Mouse (Mus musculus) intestine, embryonic 16.5 days (tissue): ENCODE results near the gene Nme9. TPM values are rescaled to one million over a fixed set of nuclear protein-coding genes. Genes with fewer than 3 reads are reported as not detected.

ENCODE experiments used
- ATAC-seq: fragments of 200-750 bp; cut with Nextera tagmentation; 2 replicates; pipeline ENCODE4 v1.8.0; 2017; ENCODE audit warnings: moderate TSS enrichment, moderate library complexity
- H3K27ac ChIP-seq: fragments of 300-500 bp; sonication (generic); 2 replicates; pipeline ENCODE4 v1.5.1; 2014; ENCODE audit warnings: mild to moderate bottlenecking, low read length
- H3K27me3 ChIP-seq: fragments of 300-500 bp; sonication (generic); replicated peaks from 2 replicates; pipeline ENCODE4 v1.6.1; 2014; ENCODE audit warnings: low read length, control low read depth, mixed read lengths; ENCODE audit not compliant: control insufficient read depth, insufficient read depth
- H3K36me3 ChIP-seq: fragments of 300-500 bp; sonication (generic); 2 replicates; pipeline ENCODE4 v1.6.1; 2014; ENCODE audit warnings: low read length, control low read depth; ENCODE audit not compliant: control insufficient read depth, insufficient read depth
- H3K4me1 ChIP-seq: fragments of 300-500 bp; sonication (generic); 2 replicates; pipeline ENCODE4 v1.6.1; 2014; ENCODE audit warnings: low read length, control low read depth, mixed read lengths; ENCODE audit not compliant: control insufficient read depth, insufficient read depth
- H3K4me2 ChIP-seq: fragments of 300-500 bp; sonication (generic); 2 replicates; pipeline ENCODE4 v1.6.1; 2014; ENCODE audit warnings: low read depth, low read length, control low read depth
- H3K4me3 ChIP-seq: fragments of 300-500 bp; sonication (generic); 2 replicates; pipeline ENCODE4 v1.5.1; 2014; ENCODE audit warnings: mild to moderate bottlenecking, low read length
- H3K9ac ChIP-seq: fragments of 300-500 bp; sonication (generic); 2 replicates; pipeline ENCODE4 v1.6.1; 2014; ENCODE audit warnings: low read depth, low read length
- H3K9me3 ChIP-seq: fragments of 300-500 bp; sonication (generic); 2 replicates; pipeline ENCODE4 v1.6.1; 2016; ENCODE audit warnings: low read length, control low read depth; ENCODE audit not compliant: control insufficient read depth
- WGBS: fragments of 180-500 bp; shearing (Covaris S2); extraction: QIAGEN DNeasy Blood & Tissue Kit; methylation state at CpG from one replicate; pipeline ENCODE4 v1.1.7; 2014; 5-methylcytosine and 5-hydroxymethylcytosine counted together
- polyA plus RNA-seq: library from polyadenylated mRNA; unstranded; fragments of >200 nt; fragmentation: Nextera tagmentation; extraction: Ambion mirVana; gene quantifications from 2 replicates; pipeline ENCODE4 v1.2.1, GENCODE M21; 2015

Nme9 gene
- polyA plus RNA-seq, 1 experiment from 2014 or later, result 0.73 TPM

DNA sequence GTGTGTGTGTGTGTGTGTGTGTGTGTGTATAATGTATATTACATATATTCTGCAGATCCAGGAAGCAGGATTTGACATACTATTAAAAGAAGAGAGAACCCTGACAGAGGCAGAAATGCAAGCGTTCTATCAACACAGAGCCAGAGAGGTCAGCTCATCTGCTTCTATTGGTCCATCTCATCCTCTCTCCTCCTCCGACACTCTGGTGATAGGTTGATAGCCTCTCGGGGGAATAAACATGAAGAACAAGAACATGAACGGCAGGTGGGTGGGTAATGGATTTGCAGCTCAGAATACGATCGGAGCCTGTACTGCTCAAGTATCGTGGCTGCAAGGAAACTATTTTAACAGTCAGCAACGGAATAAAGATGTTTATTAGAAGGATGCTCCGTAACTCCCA, 17.3 kb downstream of the Nme9 start:
- Histone ChIP-seq H3K4me3 (no peak overlapping the region), H3K36me3 (no peaks in the 10 kb centered on the region), H3K9ac (no peak overlapping the region), H3K27me3 (no peaks in the 10 kb centered on the region), H3K27ac (no peak overlapping the region), H3K4me2 (no peak overlapping the region), H3K9me3 (no peaks in the 10 kb centered on the region), H3K4me1 (no peaks in the 10 kb centered on the region)
- WGBS, result 68% methylated on average over 9 of the region's 9 CpGs
- ATAC-seq, result no peak

- Histone ChIP-seq H3K4me3 (no peak overlapping the region), H3K4me1 (no peaks in the 10 kb centered on the region), H3K9ac (peak overlapping the region; percentile 0; the same call in 1 of the 2 replicates), H3K9me3 (no peaks in the 10 kb centered on the region), H3K27ac (peak overlapping the region; percentile 78), H3K27me3 (no peaks in the 10 kb centered on the region), H3K4me2 (no peak overlapping the region), H3K36me3 (no peaks in the 10 kb centered on the region)
- peak; percentile 85 for ATAC-seq
- 61% methylated on average over 8 of the region's 8 CpGs for WGBS
Observed at GRCm38 (mm10) chr9:99469681-99470273, 18.5 kb downstream of the Nme9 start.

- H3K27ac ChIP-seq, result peak overlapping the region; percentile 78
- no peak overlapping the region for H3K4me3 ChIP-seq
- H3K27me3 ChIP-seq, result no peaks in the 10 kb centered on the region
- peak overlapping the region; percentile 0; the same call in 1 of the 2 replicates for H3K9ac ChIP-seq
- H3K4me2 ChIP-seq, result peak overlapping the region; percentile 32
- H3K9me3 ChIP-seq, result no peaks in the 10 kb centered on the region
- ATAC-seq, result peak; percentile 81
- no peaks in the 10 kb centered on the region for H3K36me3 ChIP-seq
- no peaks in the 10 kb centered on the region for H3K4me1 ChIP-seq
- 39% methylated on average over 16 of the region's 16 CpGs for WGBS
Observed at GRCm38 (mm10) chr9:99470347-99471092, 19.2 kb downstream of the Nme9 start.

DNA sequence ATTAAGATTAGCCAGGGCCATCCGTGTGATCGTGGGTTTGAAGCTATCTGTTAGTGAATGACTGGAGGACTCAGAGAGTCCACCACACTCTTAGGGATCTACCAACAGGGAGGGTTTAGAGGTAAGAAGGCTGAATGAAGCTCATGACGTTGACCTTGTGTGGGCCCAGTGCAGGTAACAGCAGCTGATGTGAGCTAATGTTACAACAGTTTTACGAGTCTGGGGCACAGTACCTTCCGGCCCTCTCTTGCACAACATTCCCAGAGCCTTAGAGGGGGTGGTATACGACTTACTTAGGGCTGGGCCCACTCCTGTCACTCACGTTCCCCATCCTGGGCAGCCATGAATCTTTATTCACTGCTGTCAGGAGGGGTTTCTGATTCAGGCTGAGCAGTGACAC, 20.1 kb downstream of the Nme9 start:
- Histone ChIP-seq H3K4me2 (peak overlapping the region; percentile 21; the same call in 1 of the 2 replicates), H3K9ac (no peak overlapping the region), H3K36me3 (no peaks in the 10 kb centered on the region), H3K27me3 (no peaks in the 10 kb centered on the region), H3K4me1 (no peaks in the 10 kb centered on the region), H3K9me3 (no peaks in the 10 kb centered on the region), H3K4me3 (no peak overlapping the region), H3K27ac (peak overlapping the region; percentile 75)
- peak; percentile 74 for ATAC-seq
- WGBS, result 65% methylated on average over 7 of the region's 7 CpGs

GRCm38 (mm10) chr9:99479181-99479711, 28.0 kb downstream of the Nme9 start:
- H3K9ac ChIP-seq, result no peak overlapping the region
- H3K4me2 ChIP-seq, result no peak overlapping the region
- H3K4me3 ChIP-seq, result no peak overlapping the region
- peak; percentile 91 for ATAC-seq
- WGBS, result 40% methylated on average over 9 of the region's 9 CpGs
- H3K36me3 ChIP-seq, result no peaks in the 10 kb centered on the region
- H3K27me3 ChIP-seq, result no peaks in the 10 kb centered on the region
- H3K9me3 ChIP-seq, result no peaks in the 10 kb centered on the region
- H3K27ac ChIP-seq, result 0 out of 2 replicates have a peak overlapping the region, but pooled peaks have one; percentile 35
- H3K4me1 ChIP-seq, result no peaks in the 10 kb centered on the region

DNA sequence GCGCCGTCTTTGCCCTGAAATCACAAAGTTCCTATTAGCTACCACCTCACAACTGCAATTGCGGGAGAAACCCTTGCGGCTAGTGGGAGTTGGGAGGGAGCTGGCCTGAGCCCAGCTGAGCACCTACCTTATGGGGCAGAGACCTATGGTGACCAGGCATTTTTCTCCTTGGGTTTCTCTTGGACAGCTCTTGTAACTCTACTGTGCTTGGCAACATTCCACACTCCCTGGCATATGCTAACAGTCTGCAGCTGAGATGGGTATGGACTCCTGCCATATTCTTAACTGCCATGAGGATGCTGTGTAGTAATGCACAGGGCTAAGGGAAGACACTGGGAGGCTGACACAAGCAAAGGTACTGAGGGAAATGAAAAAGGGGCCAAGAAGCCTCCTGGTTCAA, 29.5 kb downstream of the Nme9 start:
- Histone ChIP-seq H3K4me3 (no peak overlapping the region), H3K9me3 (no peaks in the 10 kb centered on the region), H3K36me3 (no peaks in the 10 kb centered on the region), H3K4me1 (no peaks in the 10 kb centered on the region), H3K9ac (no peak overlapping the region), H3K27ac (no peak overlapping the region), H3K27me3 (no peaks in the 10 kb centered on the region), H3K4me2 (no peak overlapping the region)
- WGBS, result 97% methylated on average over 4 of the region's 4 CpGs
- ATAC-seq, result no peak

- Histone ChIP-seq H3K9ac (no peak overlapping the region), H3K27me3 (no peaks in the 10 kb centered on the region), H3K27ac (no peak overlapping the region), H3K36me3 (0 out of 2 replicates have a peak, but pooled peaks cover 2% of the 10 kb centered on the region), H3K4me2 (no peak overlapping the region), H3K4me3 (no peak overlapping the region), H3K4me1 (no peaks in the 10 kb centered on the region), H3K9me3 (no peaks in the 10 kb centered on the region)
- no peak for ATAC-seq
- WGBS, result 88% methylated on average over 4 of the region's 4 CpGs
Observed at GRCm38 (mm10) chr9:99483191-99483590, 31.9 kb downstream of the Nme9 start.

DNA sequence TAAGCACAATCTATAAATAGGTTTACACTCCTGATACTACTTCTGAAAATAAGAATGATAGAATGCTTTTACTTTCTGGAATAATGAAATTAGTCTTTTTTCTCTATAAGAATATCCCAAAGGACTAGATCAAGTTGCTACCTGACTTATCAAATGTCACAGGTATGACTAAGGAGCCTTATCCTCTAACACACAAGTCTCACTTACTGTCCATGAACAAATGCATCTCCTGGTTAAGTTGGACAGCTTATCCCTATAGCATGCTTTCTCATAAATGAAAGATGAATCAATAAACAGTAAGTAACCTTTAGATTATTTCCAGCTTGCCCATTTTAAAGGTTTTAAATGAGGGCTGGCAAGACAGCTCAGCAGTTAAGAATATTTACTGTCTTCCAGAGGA, 33.4 kb downstream of the Nme9 start:
- no peak for ATAC-seq
- no peak overlapping the region for H3K4me3 ChIP-seq
- H3K27ac ChIP-seq, result no peak overlapping the region
- no peak overlapping the region for H3K9ac ChIP-seq
- no peaks in the 10 kb centered on the region for H3K4me1 ChIP-seq
- H3K4me2 ChIP-seq, result no peak overlapping the region
- no peaks in the 10 kb centered on the region for H3K9me3 ChIP-seq
- 0 out of 2 replicates have a peak, but pooled peaks cover 2% of the 10 kb centered on the region for H3K36me3 ChIP-seq
- H3K27me3 ChIP-seq, result no peaks in the 10 kb centered on the region

DNA sequence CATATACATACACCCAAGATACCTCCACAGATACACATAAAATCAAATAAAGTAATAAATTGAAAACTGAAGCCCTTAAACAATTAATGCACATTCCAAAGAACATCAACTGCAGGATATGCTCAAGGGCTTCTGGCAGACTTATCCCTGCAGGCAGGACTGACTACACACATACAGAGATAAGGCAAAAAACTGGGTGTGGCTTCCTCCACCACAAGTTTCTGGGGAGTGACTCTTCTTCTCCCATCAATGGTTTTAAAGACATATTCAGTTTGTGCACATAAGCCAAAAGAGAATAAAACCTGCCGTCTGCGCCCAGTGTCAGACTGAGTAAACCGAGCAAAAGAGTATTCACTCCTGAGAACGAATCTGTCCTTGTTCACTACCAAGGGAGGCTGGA, 33.9 kb downstream of the Nme9 start:
- Histone ChIP-seq H3K4me2 (no peak overlapping the region), H3K36me3 (0 out of 2 replicates have a peak, but pooled peaks cover 2% of the 10 kb centered on the region), H3K4me1 (no peaks in the 10 kb centered on the region), H3K4me3 (no peak overlapping the region), H3K9me3 (no peaks in the 10 kb centered on the region), H3K27me3 (no peaks in the 10 kb centered on the region), H3K9ac (no peak overlapping the region), H3K27ac (no peak overlapping the region)
- WGBS, result 93% methylated on average over 4 of the region's 4 CpGs
- ATAC-seq, result no peak
